Mouse (Mus musculus): ENCODE measurements at regions not wholly inside any gene's neighbourhood (a gene's known extent, or its start where the extent isn't known, plus 50 kb on each side); places are given as distances from the start of the nearest gene placed in this dataset.

DNA sequence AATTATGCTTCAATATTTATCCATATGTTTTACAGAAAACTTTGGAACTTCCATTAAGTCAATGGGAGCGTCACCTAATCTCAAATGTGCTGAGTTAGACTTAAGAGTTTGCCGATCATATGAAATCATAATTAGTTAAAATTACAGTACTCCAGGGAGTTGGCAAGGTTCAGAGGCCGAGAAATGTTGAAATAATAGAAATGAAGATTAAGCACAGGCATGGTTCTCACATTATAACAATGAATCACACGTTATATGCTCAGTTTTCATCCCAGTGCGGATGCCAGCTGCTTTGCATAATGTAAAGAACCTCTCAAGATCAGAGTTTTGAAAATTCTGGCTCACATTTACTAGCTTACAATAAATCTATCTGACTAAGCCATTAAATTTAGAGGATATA lies 612.7 kb upstream of the N6amt1 start:
- ATAC-seq (replicated peaks; ENCODE audit: insufficient number of reproducible peaks, low FRiP score, low TSS enrichment, low read depth) (no peak), DNase-seq (ENCODE audit: low spot score) (peak; percentile 18)
- Histone ChIP-seq H3K27ac (replicated peaks; ENCODE audit: low read depth, low read length) (no peak overlapping the region), H3K9ac (replicated peaks; ENCODE audit: low read length) (no peak overlapping the region), H3K4me2 (ENCODE audit: low read depth, low read length) (no peak overlapping the region), H3K27me3 (ENCODE audit: control insufficient read depth, insufficient read depth, low read length) (no peaks in the 10 kb centered on the region), H3K36me3 (replicated peaks; ENCODE audit: control insufficient read depth, insufficient read depth, low read depth, low read length) (no peaks in the 10 kb centered on the region), H3K4me1 (ENCODE audit: control insufficient read depth, insufficient read depth, low read length) (no peaks in the 10 kb centered on the region), H3K4me3 (ENCODE audit: low read depth, low read length) (no peak overlapping the region), H3K9me3 (replicated peaks; ENCODE audit: control insufficient read depth, low read length) (no peaks in the 10 kb centered on the region)
- 52% methylated on average over 5 of the region's 5 CpGs for WGBS

DNA sequence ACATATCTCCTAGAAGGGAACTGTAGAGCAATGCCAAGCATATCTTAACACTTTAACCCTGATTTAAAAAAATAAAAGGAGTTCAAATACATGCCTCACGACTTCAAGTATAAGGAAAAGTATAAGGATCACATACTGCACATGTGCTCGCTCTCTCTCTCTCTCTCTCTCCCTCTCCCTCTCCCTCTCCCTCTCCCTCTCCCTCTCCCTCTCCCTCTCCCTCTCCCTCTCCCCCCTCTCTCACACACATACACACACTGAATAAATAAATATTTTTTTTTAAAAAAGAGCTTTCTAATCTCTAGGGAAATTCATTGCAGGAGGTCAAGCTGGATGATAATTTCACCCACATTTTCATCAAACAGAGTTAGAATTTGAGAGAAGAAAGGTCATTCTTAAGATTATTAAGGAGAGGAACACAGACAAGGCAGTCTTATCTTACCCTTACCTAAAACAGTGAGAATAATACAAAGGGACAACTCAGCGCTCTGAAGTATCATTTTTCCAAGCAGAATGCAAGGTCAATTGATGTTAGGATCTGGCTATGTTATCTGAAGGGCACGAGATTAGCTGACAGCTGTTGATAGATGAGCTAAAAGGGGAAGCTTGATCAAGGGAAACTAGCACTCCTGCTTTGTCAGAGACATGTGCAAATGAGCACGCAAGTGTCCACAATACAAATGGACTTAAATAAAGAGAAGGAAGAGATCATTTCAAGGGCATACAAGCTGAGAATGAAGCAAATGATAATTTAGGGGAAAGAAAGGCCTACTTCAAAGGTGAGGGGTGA lies 634.8 kb upstream of the N6amt1 start:
- WGBS = 55% methylated on average over 5 of the region's 5 CpGs
- no peaks in the 10 kb centered on the region for H3K9me3 ChIP-seq (replicated peaks; ENCODE audit: control insufficient read depth, low read length)
- no peak overlapping the region for H3K4me3 ChIP-seq (ENCODE audit: low read depth, low read length)
- H3K27ac ChIP-seq (replicated peaks; ENCODE audit: low read depth, low read length) = no peak overlapping the region
- H3K36me3 ChIP-seq (replicated peaks; ENCODE audit: control insufficient read depth, insufficient read depth, low read depth, low read length) = no peaks in the 10 kb centered on the region
- DNase-seq (ENCODE audit: low spot score) (no peak), ATAC-seq (replicated peaks; ENCODE audit: insufficient number of reproducible peaks, low FRiP score, low TSS enrichment, low read depth) (no peak)
- H3K4me1 ChIP-seq (ENCODE audit: control insufficient read depth, insufficient read depth, low read length) = no peaks in the 10 kb centered on the region
- no peak overlapping the region for H3K4me2 ChIP-seq (ENCODE audit: low read depth, low read length)
- no peaks in the 10 kb centered on the region for H3K27me3 ChIP-seq (ENCODE audit: control insufficient read depth, insufficient read depth, low read length)
- H3K9ac ChIP-seq (replicated peaks; ENCODE audit: low read length) = no peak overlapping the region

DNA sequence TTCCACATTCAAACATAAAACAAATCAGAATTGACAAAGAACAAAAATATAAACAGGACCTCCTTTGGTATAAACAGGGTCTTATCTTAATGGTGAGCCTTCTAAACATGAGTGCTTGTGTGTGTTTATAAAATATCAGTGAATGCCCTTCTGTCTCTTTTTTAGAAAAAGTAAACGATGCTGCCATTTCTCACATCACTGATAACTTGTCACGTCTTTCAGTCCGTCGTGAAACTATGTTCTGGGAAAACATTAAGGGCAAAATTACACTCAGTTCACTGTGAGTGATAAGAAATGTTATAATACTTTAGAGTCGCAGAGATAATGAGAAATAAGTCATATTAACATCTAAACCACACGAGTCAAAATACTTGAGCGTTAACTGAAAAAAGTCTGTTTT lies 635.6 kb upstream of the N6amt1 start:
- Histone ChIP-seq H3K4me1 (ENCODE audit: control insufficient read depth, insufficient read depth, low read length) (no peaks in the 10 kb centered on the region), H3K4me2 (ENCODE audit: low read depth, low read length) (no peak overlapping the region), H3K27me3 (ENCODE audit: control insufficient read depth, insufficient read depth, low read length) (no peaks in the 10 kb centered on the region), H3K9ac (replicated peaks; ENCODE audit: low read length) (no peak overlapping the region), H3K27ac (replicated peaks; ENCODE audit: low read depth, low read length) (no peak overlapping the region), H3K36me3 (replicated peaks; ENCODE audit: control insufficient read depth, insufficient read depth, low read depth, low read length) (no peaks in the 10 kb centered on the region), H3K4me3 (ENCODE audit: low read depth, low read length) (no peak overlapping the region), H3K9me3 (replicated peaks; ENCODE audit: control insufficient read depth, low read length) (no peaks in the 10 kb centered on the region)
- DNase-seq (ENCODE audit: low spot score) (no peak), ATAC-seq (replicated peaks; ENCODE audit: insufficient number of reproducible peaks, low FRiP score, low TSS enrichment, low read depth) (no peak)
- 83% methylated on average over 7 of the region's 7 CpGs for WGBS

DNA sequence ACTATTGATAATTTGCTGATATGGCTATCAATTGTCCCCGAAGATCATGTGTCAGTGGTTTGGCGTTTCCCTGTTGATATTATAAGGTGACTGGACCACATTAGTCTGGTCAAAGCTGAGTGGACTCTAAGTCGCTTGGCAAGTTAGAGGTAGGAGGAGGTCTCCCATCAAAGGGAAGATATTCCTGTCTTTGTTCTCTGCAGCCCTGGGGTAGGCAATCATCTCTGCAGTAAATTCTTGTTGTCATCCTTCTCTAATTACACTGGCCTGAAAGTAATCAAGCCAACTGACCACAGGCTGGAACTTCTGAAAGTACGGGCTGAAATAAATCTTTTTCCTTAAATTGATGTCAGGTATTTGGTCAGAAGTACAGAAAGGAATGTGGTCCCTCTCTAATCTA lies 652.3 kb upstream of the N6amt1 start:
- no peak for ATAC-seq (replicated peaks; ENCODE audit: insufficient number of reproducible peaks, low FRiP score, low TSS enrichment, low read depth)
- H3K4me3 ChIP-seq (ENCODE audit: low read depth, low read length) = no peak overlapping the region
- H3K9me3 ChIP-seq (replicated peaks; ENCODE audit: control insufficient read depth, low read length) = no peaks in the 10 kb centered on the region
- no peak overlapping the region for H3K4me2 ChIP-seq (ENCODE audit: low read depth, low read length)
- no peak overlapping the region for H3K27ac ChIP-seq (replicated peaks; ENCODE audit: low read depth, low read length)
- no peaks in the 10 kb centered on the region for H3K4me1 ChIP-seq (ENCODE audit: control insufficient read depth, insufficient read depth, low read length)
- no peaks in the 10 kb centered on the region for H3K36me3 ChIP-seq (replicated peaks; ENCODE audit: control insufficient read depth, insufficient read depth, low read depth, low read length)
- no peak for DNase-seq (ENCODE audit: low spot score)
- H3K9ac ChIP-seq (replicated peaks; ENCODE audit: low read length) = no peak overlapping the region
- WGBS = 44% methylated on average over 4 of the region's 4 CpGs
- no peaks in the 10 kb centered on the region for H3K27me3 ChIP-seq (ENCODE audit: control insufficient read depth, insufficient read depth, low read length)

DNA sequence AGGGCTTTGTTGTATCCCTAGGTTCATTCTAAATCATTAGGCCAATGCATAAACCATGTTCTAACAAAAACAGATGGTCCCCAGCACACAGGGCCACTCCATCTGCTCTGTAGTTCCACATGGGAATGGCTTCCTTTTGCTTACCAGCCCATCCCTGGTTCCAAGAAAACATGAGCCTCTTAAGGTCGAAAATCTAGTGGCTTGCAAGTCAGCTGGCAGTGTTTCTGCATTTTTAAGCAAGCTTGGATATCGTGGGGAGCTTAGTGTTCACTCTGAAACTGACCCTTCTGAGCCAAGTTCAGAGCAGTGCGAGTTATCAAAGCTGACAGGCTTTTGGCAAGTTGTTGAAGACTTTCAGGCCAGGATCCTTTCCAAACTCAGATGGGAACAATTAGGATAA lies 659.5 kb upstream of the N6amt1 start:
- Histone ChIP-seq H3K27me3 (ENCODE audit: control insufficient read depth, insufficient read depth, low read length) (no peaks in the 10 kb centered on the region), H3K9me3 (replicated peaks; ENCODE audit: control insufficient read depth, low read length) (no peaks in the 10 kb centered on the region), H3K4me1 (ENCODE audit: control insufficient read depth, insufficient read depth, low read length) (no peaks in the 10 kb centered on the region), H3K4me3 (ENCODE audit: low read depth, low read length) (no peak overlapping the region), H3K9ac (replicated peaks; ENCODE audit: low read length) (no peak overlapping the region), H3K36me3 (replicated peaks; ENCODE audit: control insufficient read depth, insufficient read depth, low read depth, low read length) (no peaks in the 10 kb centered on the region), H3K27ac (replicated peaks; ENCODE audit: low read depth, low read length) (no peak overlapping the region), H3K4me2 (ENCODE audit: low read depth, low read length) (no peak overlapping the region)
- peak; percentile 39; the same call in 1 of the 2 replicates for ATAC-seq (replicated peaks; ENCODE audit: insufficient number of reproducible peaks, low FRiP score, low TSS enrichment, low read depth)
- DNase-seq (ENCODE audit: low spot score) = peak; percentile 74
- 25% methylated on average over 3 of the region's 3 CpGs for WGBS

DNA sequence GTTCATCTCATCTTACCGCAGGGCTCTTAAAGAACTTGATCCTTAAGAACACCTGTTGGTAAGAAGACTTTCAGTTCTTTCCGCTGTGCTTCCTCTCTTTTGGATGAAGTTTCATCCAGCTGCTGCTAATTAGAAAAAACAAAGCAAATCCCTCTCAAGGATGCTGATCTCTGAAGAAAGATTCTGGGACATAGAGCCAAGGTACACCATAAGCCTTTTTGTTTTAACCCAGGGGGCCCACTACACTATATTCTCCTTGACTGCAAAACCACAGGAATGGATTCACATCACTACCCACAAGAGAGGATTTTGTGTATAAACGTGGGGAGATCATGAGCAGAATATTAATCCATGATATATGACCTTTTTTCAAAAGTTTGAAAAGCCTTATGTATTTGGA lies 694.8 kb upstream of the N6amt1 start:
- 35% methylated on average over 3 of the region's 3 CpGs for WGBS
- H3K4me3 ChIP-seq (ENCODE audit: low read depth, low read length) = no peak overlapping the region

DNA sequence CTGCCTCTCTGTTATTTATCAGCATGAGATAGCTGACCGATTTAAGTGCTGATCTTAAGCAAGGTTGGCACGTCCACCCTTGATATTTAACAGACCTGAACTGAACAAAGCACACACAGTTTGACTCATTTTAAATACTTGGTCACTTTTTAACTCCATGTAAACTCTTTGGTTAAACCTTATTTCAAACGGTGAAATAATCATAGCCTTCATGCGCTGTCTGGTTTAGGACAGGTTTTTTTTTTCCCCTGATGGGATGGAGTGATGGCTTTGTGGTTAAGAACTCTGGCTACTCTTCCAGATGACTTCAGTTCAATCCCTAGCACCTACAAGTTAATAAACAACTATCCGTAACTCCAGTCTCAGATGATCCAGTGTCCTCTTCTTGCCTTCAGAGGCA lies 706.7 kb upstream of the N6amt1 start:
- Histone ChIP-seq H3K36me3 (replicated peaks; ENCODE audit: control insufficient read depth, insufficient read depth, low read depth, low read length) (no peaks in the 10 kb centered on the region), H3K9ac (replicated peaks; ENCODE audit: low read length) (no peak overlapping the region), H3K4me1 (ENCODE audit: control insufficient read depth, insufficient read depth, low read length) (no peaks in the 10 kb centered on the region), H3K9me3 (replicated peaks; ENCODE audit: control insufficient read depth, low read length) (no peaks in the 10 kb centered on the region), H3K27ac (replicated peaks; ENCODE audit: low read depth, low read length) (no peak overlapping the region), H3K4me2 (ENCODE audit: low read depth, low read length) (no peak overlapping the region), H3K27me3 (ENCODE audit: control insufficient read depth, insufficient read depth, low read length) (no peaks in the 10 kb centered on the region), H3K4me3 (ENCODE audit: low read depth, low read length) (no peak overlapping the region)
- WGBS = 83% methylated on average over 5 of the region's 5 CpGs
- DNase-seq (ENCODE audit: low spot score) (no peak), ATAC-seq (replicated peaks; ENCODE audit: insufficient number of reproducible peaks, low FRiP score, low TSS enrichment, low read depth) (no peak)

More for the DNA sequence above, 694.8 kb upstream of the N6amt1 start:
- H3K9me3 ChIP-seq (replicated peaks; ENCODE audit: control insufficient read depth, low read length) = no peaks in the 10 kb centered on the region
- no peak overlapping the region for H3K27ac ChIP-seq (replicated peaks; ENCODE audit: low read depth, low read length)
- no peak overlapping the region for H3K9ac ChIP-seq (replicated peaks; ENCODE audit: low read length)
- no peaks in the 10 kb centered on the region for H3K4me1 ChIP-seq (ENCODE audit: control insufficient read depth, insufficient read depth, low read length)
- ATAC-seq (replicated peaks; ENCODE audit: insufficient number of reproducible peaks, low FRiP score, low TSS enrichment, low read depth) (no peak), DNase-seq (ENCODE audit: low spot score) (peak; percentile 28)
- no peaks in the 10 kb centered on the region for H3K27me3 ChIP-seq (ENCODE audit: control insufficient read depth, insufficient read depth, low read length)
- H3K4me2 ChIP-seq (ENCODE audit: low read depth, low read length) = no peak overlapping the region
- no peaks in the 10 kb centered on the region for H3K36me3 ChIP-seq (replicated peaks; ENCODE audit: control insufficient read depth, insufficient read depth, low read depth, low read length)

DNA sequence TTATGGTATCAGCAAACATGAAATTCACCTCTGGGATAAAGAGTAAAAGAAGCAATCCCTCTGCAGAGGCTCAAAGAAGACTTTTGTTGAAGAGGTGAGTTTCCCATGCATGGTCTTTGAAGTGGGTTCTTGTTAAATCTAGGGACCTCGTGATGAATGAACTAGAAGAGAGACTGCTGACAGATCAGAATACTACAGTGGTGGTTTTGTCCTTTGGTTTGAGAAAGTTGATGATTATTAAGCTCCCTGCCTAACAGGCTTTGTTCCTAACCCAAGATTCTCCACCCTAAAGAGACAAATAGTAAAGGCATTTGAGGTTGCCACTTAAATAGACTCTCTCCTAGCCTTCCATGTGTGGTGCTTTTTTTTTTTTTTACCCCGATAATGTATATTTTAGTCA lies 707.2 kb upstream of the N6amt1 start:
- Histone ChIP-seq H3K4me2 (ENCODE audit: low read depth, low read length) (no peak overlapping the region), H3K4me1 (ENCODE audit: control insufficient read depth, insufficient read depth, low read length) (no peaks in the 10 kb centered on the region), H3K27me3 (ENCODE audit: control insufficient read depth, insufficient read depth, low read length) (no peaks in the 10 kb centered on the region), H3K27ac (replicated peaks; ENCODE audit: low read depth, low read length) (no peak overlapping the region), H3K9ac (replicated peaks; ENCODE audit: low read length) (no peak overlapping the region), H3K4me3 (ENCODE audit: low read depth, low read length) (no peak overlapping the region), H3K36me3 (replicated peaks; ENCODE audit: control insufficient read depth, insufficient read depth, low read depth, low read length) (no peaks in the 10 kb centered on the region), H3K9me3 (replicated peaks; ENCODE audit: control insufficient read depth, low read length) (no peaks in the 10 kb centered on the region)
- ATAC-seq (replicated peaks; ENCODE audit: insufficient number of reproducible peaks, low FRiP score, low TSS enrichment, low read depth) = no peak
- WGBS = 75% methylated on average over 2 of the region's 2 CpGs
- DNase-seq (ENCODE audit: low spot score) = no peak
